Mouse (Mus musculus) intestine, postnatal 0 days (tissue): ENCODE data around the gene Mrps12. TPM values are rescaled to one million over a fixed set of nuclear protein-coding genes. Genes with fewer than 3 reads are reported as not detected.

Source experiments
- ATAC-seq: fragments of 200-750 bp; cut with Nextera tagmentation; 2 replicates; pipeline ENCODE4 v1.8.0; 2017; ENCODE audit warnings: mild to moderate bottlenecking, moderate TSS enrichment, moderate library complexity
- H3K27ac ChIP-seq: fragments of 300-500 bp; sonication (generic); 2 replicates; pipeline ENCODE4 v1.5.1; 2014; ENCODE audit warnings: mild to moderate bottlenecking, low read depth, low read length, moderate library complexity
- H3K27me3 ChIP-seq: fragments of 300-500 bp; sonication (generic); replicated peaks from 2 replicates; pipeline ENCODE4 v1.6.1; 2014; ENCODE audit warnings: low read length, mixed read lengths; ENCODE audit not compliant: control insufficient read depth, insufficient read depth
- H3K36me3 ChIP-seq: fragments of 300-500 bp; sonication (generic); 2 replicates; pipeline ENCODE4 v1.6.1; 2014; ENCODE audit warnings: mild to moderate bottlenecking, moderate library complexity; ENCODE audit not compliant: control insufficient read depth, insufficient read depth
- H3K4me1 ChIP-seq: fragments of 300-500 bp; sonication (generic); replicated peaks from 2 replicates; pipeline ENCODE4 v1.6.1; 2014; ENCODE audit warnings: antibody characterized with exemption, low read length, mixed read lengths; ENCODE audit not compliant: control insufficient read depth, insufficient read depth
- H3K4me2 ChIP-seq: fragments of 300-500 bp; sonication (generic); replicated peaks from 2 replicates; pipeline ENCODE4 v1.6.1; 2014; ENCODE audit warnings: low read depth, mild to moderate bottlenecking, moderate library complexity
- H3K4me3 ChIP-seq: fragments of 300-500 bp; sonication (generic); 2 replicates; pipeline ENCODE4 v1.5.1; 2014; ENCODE audit warnings: low read depth, low read length
- H3K9ac ChIP-seq: fragments of 300-500 bp; sonication (generic); 2 replicates; pipeline ENCODE4 v1.6.1; 2014; ENCODE audit warnings: mild to moderate bottlenecking, low read depth, low read length
- H3K9me3 ChIP-seq: fragments of 300-500 bp; sonication (generic); 2 replicates; pipeline ENCODE4 v1.6.1; 2016; ENCODE audit warnings: mixed run types; ENCODE audit not compliant: control insufficient read depth
- CTCF ChIP-seq: sonication (generic); IDR thresholded peaks from 2 replicates; pipeline ENCODE4 v1.5.1; 2016; ENCODE audit warnings: low read depth, mild to moderate bottlenecking, control low read depth, antibody characterized with exemption, moderate library complexity
- WGBS: fragments of 180-500 bp; shearing (Covaris S2); extraction: QIAGEN DNeasy Blood & Tissue Kit; methylation state at CpG from one replicate; pipeline ENCODE4 v1.1.7; 2014; 5-methylcytosine and 5-hydroxymethylcytosine counted together
- polyA plus RNA-seq: library from polyadenylated mRNA; unstranded; fragments of >200 nt; fragmentation: Nextera tagmentation; extraction: Ambion mirVana; gene quantifications from 2 replicates; pipeline ENCODE4 v1.2.1, GENCODE M21; 2015

Gene Mrps12
- polyA plus RNA-seq, result 98.7 and 101 TPM in 2 replicates

DNA sequence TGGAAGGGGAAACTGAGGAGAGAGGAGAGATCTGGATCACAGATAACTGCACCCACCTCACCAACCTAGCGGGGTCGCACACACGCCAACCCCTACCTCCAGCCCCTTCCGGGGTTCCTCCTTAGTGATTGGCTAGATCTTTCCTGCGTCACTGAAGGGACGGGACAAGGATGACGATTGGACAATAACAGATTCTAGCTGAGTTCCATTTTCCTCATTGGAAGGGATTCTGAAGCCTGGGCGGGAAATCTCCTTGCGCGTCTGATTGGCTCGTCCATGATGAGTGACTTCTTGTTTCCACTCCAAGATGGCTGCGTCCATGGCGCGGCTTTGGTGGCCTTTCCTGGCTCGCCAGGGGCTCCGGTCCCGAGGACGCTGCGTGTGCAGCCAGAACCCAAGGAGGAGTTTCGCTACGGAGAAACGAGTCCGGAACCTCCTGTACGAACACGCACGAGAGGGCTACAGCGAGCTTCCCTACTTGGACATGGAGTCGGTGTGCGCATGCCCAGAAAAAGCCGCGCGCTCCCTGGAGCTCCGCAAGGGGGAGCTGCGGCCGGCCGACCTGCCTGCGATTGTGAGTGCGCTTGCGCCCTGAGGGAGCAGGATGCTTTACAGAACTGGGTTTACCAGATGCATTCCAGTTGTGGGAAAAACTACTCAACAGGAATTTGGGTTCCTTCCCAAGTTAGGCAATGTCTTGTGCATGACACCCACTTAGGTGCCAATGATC, at the start of gene Mrps12, which contains the start of gene Sars2:
Gene Mrps12, minus strand, starts transcription at position 112 of the 730 bp plus-strand sequence.
Gene Sars2, plus strand, starts transcription at position 284 of the 730 bp plus-strand sequence.
- peak; percentile 97 for ATAC-seq
- H3K27ac ChIP-seq, result peak within 1 kb of the TSS; percentile 60; the same call in 1 of the 2 replicates
- H3K4me3 ChIP-seq, result peak within 1 kb of the TSS; percentile 72
- WGBS, result under 1% methylated on average over 39 of the region's 39 CpGs
- peak; percentile 95 for TF ChIP-seq CTCF
- H3K9me3 ChIP-seq, result no peaks in the 10 kb centered on the region
- H3K9ac ChIP-seq, result peak within 1 kb of the TSS; percentile 60
- H3K4me2 ChIP-seq, result peak within 1 kb of the TSS; percentile 69
- no peaks in the 10 kb centered on the region for H3K4me1 ChIP-seq
- H3K27me3 ChIP-seq, result no peaks in the 10 kb centered on the region
- H3K36me3 ChIP-seq, result peaks cover 32% of the 10 kb centered on the region

DNA sequence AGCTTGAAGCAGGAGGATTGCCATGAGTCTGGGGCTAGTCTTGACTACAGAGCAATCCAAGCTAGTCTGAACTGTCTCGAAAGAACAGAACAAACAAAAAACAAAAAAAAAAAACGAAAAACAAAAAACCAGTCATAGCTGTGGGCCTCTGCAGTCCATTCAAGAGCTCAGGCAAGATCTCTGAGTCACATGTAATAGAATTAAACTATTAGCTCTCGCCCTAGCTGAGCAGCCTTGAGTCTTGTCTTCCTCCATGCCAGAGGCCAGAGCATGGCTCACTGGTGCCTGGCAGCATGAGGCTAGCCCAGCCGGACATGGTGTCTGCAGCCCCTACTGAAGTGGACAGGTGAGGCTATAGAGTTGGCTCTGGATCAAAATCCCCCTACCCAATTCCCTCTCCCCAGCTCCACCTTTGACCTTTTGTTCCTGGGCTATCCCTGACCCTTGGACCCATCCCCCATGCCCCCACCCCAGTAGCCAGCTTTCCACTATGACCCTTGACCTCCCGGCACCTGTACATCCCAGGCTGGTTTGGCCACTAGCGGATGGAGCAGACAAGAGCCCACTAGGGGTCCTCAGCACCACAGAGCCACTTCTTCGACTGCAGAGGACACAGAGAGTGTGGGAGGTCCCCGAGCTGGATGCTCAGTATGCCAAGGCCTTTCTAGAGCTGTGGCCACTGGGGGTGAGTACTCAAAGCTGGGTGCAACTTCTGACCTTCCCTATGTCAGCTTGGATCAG, 48.6 kb upstream of the Mrps12 start:
- Histone ChIP-seq H3K9ac (no peak overlapping the region), H3K4me3 (no peak overlapping the region), H3K27me3 (no peaks in the 10 kb centered on the region), H3K27ac (no peak overlapping the region), H3K4me2 (no peak overlapping the region), H3K4me1 (peaks cover 5% of the 10 kb centered on the region; the same call in 1 of the 2 replicates), H3K36me3 (peaks cover 26% of the 10 kb centered on the region), H3K9me3 (no peaks in the 10 kb centered on the region)
- no peak for ATAC-seq
- WGBS, result 62% methylated on average over 8 of the region's 8 CpGs
- peak; percentile 65 for TF ChIP-seq CTCF

DNA sequence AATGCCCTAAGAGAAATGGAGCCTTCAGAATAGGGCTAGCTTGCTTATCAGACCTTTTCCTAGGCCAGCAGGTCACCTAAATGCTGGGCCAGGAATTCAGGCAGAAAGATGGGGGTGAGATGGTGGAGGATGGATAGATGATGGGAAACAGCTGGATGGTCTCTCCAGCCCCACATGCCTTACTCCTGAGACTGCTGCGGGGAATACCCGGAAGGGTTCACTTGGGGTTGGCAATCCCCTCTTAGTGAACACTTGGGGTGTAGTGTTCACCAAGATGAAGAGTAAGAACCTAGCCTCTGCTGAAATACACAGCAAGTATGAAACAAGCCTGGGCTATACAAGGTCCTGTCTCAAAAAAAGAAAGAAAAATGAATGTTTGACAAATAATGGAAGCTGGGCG, 47.6 kb upstream of the Mrps12 start:
- Histone ChIP-seq H3K9me3 (no peaks in the 10 kb centered on the region), H3K4me2 (no peak overlapping the region), H3K27ac (peak overlapping the region; percentile 28; the same call in 1 of the 2 replicates), H3K9ac (no peak overlapping the region), H3K4me1 (peaks cover 5% of the 10 kb centered on the region; the same call in 1 of the 2 replicates), H3K27me3 (no peaks in the 10 kb centered on the region), H3K4me3 (no peak overlapping the region), H3K36me3 (peaks cover 33% of the 10 kb centered on the region)
- TF ChIP-seq CTCF, result no peak
- WGBS, result 51% methylated on average over 3 of the region's 3 CpGs
- ATAC-seq, result no peak

DNA sequence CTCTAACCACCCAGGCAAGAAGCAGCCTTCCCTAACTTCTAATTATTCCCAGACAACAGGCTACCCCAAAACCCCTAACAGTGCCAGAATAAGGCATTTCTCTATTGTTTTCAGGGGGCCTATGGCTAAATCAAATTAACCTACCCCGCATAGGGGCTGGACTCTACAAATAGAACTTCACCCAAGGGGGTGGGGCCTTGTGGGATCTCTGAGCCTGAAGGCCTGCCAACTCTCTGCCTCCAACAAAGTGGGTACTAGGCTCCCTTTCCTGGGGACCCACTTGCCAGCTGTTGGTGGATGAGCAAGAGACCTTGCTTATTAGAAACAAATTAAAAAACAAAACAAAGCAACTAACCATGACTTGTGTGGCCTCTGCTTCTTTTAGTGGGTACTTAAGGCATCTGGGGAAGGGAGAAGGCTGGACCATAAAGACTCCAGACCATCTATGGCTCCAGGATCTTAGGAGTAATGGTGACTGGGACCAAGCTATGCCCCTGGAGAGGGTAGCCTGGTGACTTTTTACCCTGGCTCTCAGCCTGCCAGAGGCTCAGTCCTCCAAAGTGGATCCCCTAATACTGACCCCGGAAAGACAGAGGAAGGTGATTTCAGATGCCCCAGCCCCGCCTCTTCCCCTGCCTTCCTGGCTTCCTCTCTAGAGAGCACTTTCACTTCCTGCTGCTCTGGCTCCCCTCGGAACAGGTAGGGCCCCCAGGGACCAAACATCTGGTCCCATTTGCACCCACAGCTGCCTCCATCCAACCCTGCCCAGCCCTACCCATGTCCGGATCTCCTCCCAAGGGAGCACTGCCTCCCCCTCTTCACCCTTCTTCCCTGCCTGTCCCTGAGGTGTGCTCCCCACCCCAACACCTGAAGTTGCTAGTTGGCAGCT, 46.9 kb upstream of the Mrps12 start, which contains the start of gene Rinl:
Gene Rinl, plus strand, starts transcription at position 663 of the 889 bp plus-strand sequence.
- no peak for ATAC-seq
- 48% methylated on average over 5 of the region's 5 CpGs for WGBS
- Histone ChIP-seq H3K9me3 (no peaks in the 10 kb centered on the region), H3K4me3 (no peak within 1 kb of the TSS), H3K27ac (peak within 1 kb of the TSS; percentile 28), H3K4me1 (peaks cover 5% of the 10 kb centered on the region; the same call in 1 of the 2 replicates), H3K27me3 (no peaks in the 10 kb centered on the region), H3K4me2 (no peak within 1 kb of the TSS), H3K9ac (no peak within 1 kb of the TSS), H3K36me3 (peaks cover 40% of the 10 kb centered on the region)
- TF ChIP-seq CTCF, result no peak

DNA sequence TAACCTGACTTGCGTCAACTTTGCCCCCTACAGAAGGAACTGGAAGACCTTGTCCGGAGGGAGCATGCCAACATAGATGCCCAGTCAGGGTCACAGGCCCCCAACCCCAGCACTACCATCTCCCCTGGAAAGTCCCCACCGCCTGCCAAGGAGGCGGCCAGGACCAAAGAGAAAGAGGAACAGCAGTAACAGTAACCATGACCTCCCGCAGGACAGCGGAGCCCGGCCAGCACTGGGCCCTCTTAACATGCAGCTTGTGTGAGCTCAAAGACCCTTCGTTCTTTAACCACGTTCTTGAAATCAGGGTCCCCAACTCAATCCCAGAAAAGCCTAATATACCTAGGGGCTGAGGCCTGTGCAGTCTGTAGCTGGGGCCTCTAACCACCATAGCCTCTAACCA, 46.3 kb upstream of the Mrps12 start:
- Histone ChIP-seq H3K4me3 (no peak overlapping the region), H3K9me3 (no peaks in the 10 kb centered on the region), H3K27me3 (no peaks in the 10 kb centered on the region), H3K27ac (no peak overlapping the region), H3K4me2 (no peak overlapping the region), H3K9ac (no peak overlapping the region), H3K4me1 (peaks cover 5% of the 10 kb centered on the region; the same call in 1 of the 2 replicates), H3K36me3 (peaks cover 47% of the 10 kb centered on the region)
- WGBS, result 93% methylated on average over 9 of the region's 9 CpGs
- ATAC-seq, result no peak
- TF ChIP-seq CTCF, result no peak
